Mouse (Mus musculus) cortical plate, adult 2 months (tissue): ENCODE results near the gene Medag. TPM values are rescaled to one million over a fixed set of nuclear protein-coding genes. Genes with fewer than 3 reads are reported as not detected.

Experiments
- H3K27ac ChIP-seq: fragments of 200-500 bp; 2 replicates; pipeline ENCODE4 v1.5.1; 2012; ENCODE audit warnings: low read length, control low read depth, inconsistent platforms; ENCODE audit not compliant: insufficient read depth
- H3K4me1 ChIP-seq: fragments of 200-500 bp; 2 replicates; pipeline ENCODE4 v1.6.1; 2011; ENCODE audit warnings: low read length; ENCODE audit not compliant: control insufficient read depth, insufficient read depth
- H3K4me3 ChIP-seq: fragments of 200-500 bp; 2 replicates; pipeline ENCODE4 v1.5.1; 2011; ENCODE audit warnings: mild to moderate bottlenecking, low read length, control low read depth; ENCODE audit not compliant: insufficient read depth
- CTCF ChIP-seq: fragments of 200-500 bp; IDR thresholded peaks from 2 replicates; pipeline ENCODE4 v1.5.1; 2011; ENCODE audit warnings: mild to moderate bottlenecking, control low read depth, low read length; ENCODE audit not compliant: insufficient read depth; ENCODE audit errors: extremely low read depth
- POLR2A ChIP-seq: fragments of 200-500 bp; IDR thresholded peaks from 2 replicates; pipeline ENCODE4 v1.6.1; 2011; ENCODE audit warnings: mild to moderate bottlenecking, low read length, control low read depth; ENCODE audit not compliant: insufficient read depth; ENCODE audit errors: extremely low read depth
- polyA plus RNA-seq: library from polyadenylated mRNA; depleted of rRNA; stranded (reverse); fragments of >200 nt; gene quantifications from 2 replicates; pipeline ENCODE4 v1.2.3, GENCODE M21; 2012; rRNA removed

Medag gene
- 10.0 and 10.5 TPM in 2 replicates for polyA plus RNA-seq

GRCm38 (mm10) chr5:149411509-149412193 lies at the start of gene Medag:
Medag (plus strand) TSS chr5:149411749.
- Histone ChIP-seq H3K27ac (peak within 1 kb of the TSS; percentile 84), H3K4me1 (peaks cover 5% of the 10 kb centered on the region; the same call in 1 of the 2 replicates), H3K4me3 (peak within 1 kb of the TSS; percentile 36)
- TF ChIP-seq POLR2A, result no peak
- no peak for TF ChIP-seq CTCF

DNA sequence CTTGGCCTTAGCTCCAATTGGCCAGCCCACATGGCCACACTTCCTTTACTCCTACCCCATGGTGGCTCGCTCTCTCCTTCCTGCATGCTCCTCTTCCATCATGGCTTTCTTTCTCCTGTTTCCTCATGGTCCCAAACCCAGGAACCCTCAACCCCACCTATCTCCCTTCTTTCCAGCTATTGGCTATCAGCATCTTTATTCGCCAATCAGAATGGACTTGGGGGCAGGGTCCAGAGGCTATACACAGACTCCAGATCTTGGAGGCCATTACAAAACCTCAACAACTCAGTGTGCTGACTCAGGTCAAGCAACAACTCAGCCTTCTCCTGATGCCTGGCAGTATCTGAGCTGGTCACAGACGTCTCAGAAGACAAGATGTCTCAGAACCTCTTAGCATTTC lies 48.9 kb upstream of the Medag start:
- TF ChIP-seq CTCF (no peak), POLR2A (no peak)
- no peak overlapping the region for H3K4me3 ChIP-seq
- H3K27ac ChIP-seq, result no peak overlapping the region
- no peaks in the 10 kb centered on the region for H3K4me1 ChIP-seq

GRCm38 (mm10) chr5:149363903-149364755 lies 47.4 kb upstream of the Medag start:
- Histone ChIP-seq H3K27ac (no peak overlapping the region), H3K4me1 (no peaks in the 10 kb centered on the region), H3K4me3 (no peak overlapping the region)
- TF ChIP-seq CTCF (no peak), POLR2A (no peak)

- Histone ChIP-seq H3K4me1 (no peaks in the 10 kb centered on the region), H3K27ac (no peak overlapping the region), H3K4me3 (no peak overlapping the region)
- TF ChIP-seq POLR2A (no peak), CTCF (no peak)
Measured at GRCm38 (mm10) chr5:149367011-149367410, 44.5 kb upstream of the Medag start.

- Histone ChIP-seq H3K4me3 (no peak overlapping the region), H3K27ac (no peak overlapping the region), H3K4me1 (no peaks in the 10 kb centered on the region)
- no peak for TF ChIP-seq CTCF
- no peak for TF ChIP-seq POLR2A
Measured at GRCm38 (mm10) chr5:149367544-149368466, 43.7 kb upstream of the Medag start.

- H3K4me1 ChIP-seq, result peaks cover under 1% of the 10 kb centered on the region; the same call in 1 of the 2 replicates
- TF ChIP-seq CTCF (no peak), POLR2A (no peak)
- no peak overlapping the region for H3K27ac ChIP-seq
- H3K4me3 ChIP-seq, result no peak overlapping the region
Measured at GRCm38 (mm10) chr5:149368575-149369312, 42.8 kb upstream of the Medag start.

GRCm38 (mm10) chr5:149369373-149370035 lies 42.0 kb upstream of the Medag start:
- no peak overlapping the region for H3K27ac ChIP-seq
- TF ChIP-seq CTCF, result no peak
- no peak for TF ChIP-seq POLR2A
- H3K4me3 ChIP-seq, result no peak overlapping the region
- H3K4me1 ChIP-seq, result peaks cover 6% of the 10 kb centered on the region

DNA sequence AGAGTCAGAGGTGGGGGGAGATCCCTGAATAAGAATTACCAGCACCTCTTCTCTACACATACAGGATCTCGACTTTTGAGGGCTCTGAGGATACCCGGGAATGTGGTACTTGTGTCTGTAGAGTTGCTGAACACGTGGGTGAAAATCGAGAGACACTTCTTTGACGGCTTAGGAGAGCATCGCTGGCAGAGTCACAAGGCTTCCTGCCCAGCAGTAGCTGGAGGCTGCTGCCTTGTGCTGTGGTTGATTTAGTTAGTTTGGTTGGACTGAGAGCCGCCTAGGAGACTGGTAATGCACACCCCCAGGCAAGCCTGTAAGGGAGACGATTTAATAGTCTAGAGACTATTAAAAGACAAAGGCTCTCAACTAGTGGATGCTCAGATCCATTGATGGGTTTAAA lies 39.5 kb upstream of the Medag start:
- TF ChIP-seq CTCF (no peak), POLR2A (no peak)
- no peak overlapping the region for H3K27ac ChIP-seq
- no peak overlapping the region for H3K4me3 ChIP-seq
- peaks cover 7% of the 10 kb centered on the region for H3K4me1 ChIP-seq
